Mouse (Mus musculus) G1E (cell line): ENCODE data around the gene Slc25a33. TPM values are rescaled to one million over a fixed set of nuclear protein-coding genes. Genes with fewer than 3 reads are reported as not detected.

ENCODE experiments used
- ATAC-seq: 2 replicates; pipeline ENCODE4 v1.8.0; 2016; ENCODE audit warnings: mild to moderate bottlenecking; ENCODE audit not compliant: insufficient number of reproducible peaks, poor library complexity, low FRiP score, severe bottlenecking; ENCODE audit errors: extremely low read depth
- DNase-seq: peaks from one replicate; pipeline ENCODE4 v3.0.0; 2012; ENCODE audit warnings: low spot score
- H3K27me3 ChIP-seq: 2 replicates; pipeline ENCODE4 v1.6.1; 2012; ENCODE audit warnings: mild to moderate bottlenecking, low read length, inconsistent platforms; ENCODE audit not compliant: insufficient read depth
- H3K36me3 ChIP-seq: replicated peaks from 2 replicates; pipeline ENCODE3; 2012; ENCODE audit warnings: mild to moderate bottlenecking, inconsistent platforms
- H3K4me1 ChIP-seq: 2 replicates; pipeline ENCODE4 v1.6.1; 2012; ENCODE audit warnings: low read depth, low read length, inconsistent platforms, mixed read lengths; ENCODE audit not compliant: insufficient read depth
- H3K4me3 ChIP-seq: 2 replicates; pipeline ENCODE4 v1.5.1; 2012; ENCODE audit warnings: low read depth, mild to moderate bottlenecking, inconsistent platforms, low read length, moderate library complexity, mixed read lengths
- H3K9me3 ChIP-seq: replicated peaks from 2 replicates; pipeline ENCODE4 v1.6.1; 2012; ENCODE audit warnings: inconsistent platforms
- CTCF ChIP-seq: IDR thresholded peaks from 2 replicates; pipeline ENCODE4 v1.5.1; 2012; ENCODE audit warnings: low read depth, low read length, inconsistent platforms, mixed read lengths
- GATA1 ChIP-seq: IDR thresholded peaks from 2 replicates; pipeline ENCODE4 v1.6.1; 2012; ENCODE audit warnings: borderline replicate concordance, low read length, inconsistent platforms, mixed read lengths
- GATA2 ChIP-seq: IDR thresholded peaks from 2 replicates; pipeline ENCODE4 v1.6.1; 2012; ENCODE audit warnings: low read depth, low read length, inconsistent platforms, borderline replicate concordance
- POLR2AphosphoS5 ChIP-seq: IDR thresholded peaks from 2 replicates; pipeline ENCODE4 v1.6.1; 2012; ENCODE audit warnings: low read depth, low read length, inconsistent platforms; ENCODE audit not compliant: insufficient replicate concordance
- TAL1 ChIP-seq: conservative IDR thresholded peaks from 2 replicates; pipeline ENCODE4 v1.6.1; 2012; ENCODE audit warnings: low read depth, low read length, inconsistent platforms, mixed read lengths
- polyA plus RNA-seq: library from polyadenylated mRNA; stranded (reverse); fragments of >175 nt; gene quantifications from 2 replicates; pipeline ENCODE4 v1.2.3, GENCODE M21; 2012
- total RNA-seq, 2 experiments: library from RNA; stranded (forward) in 1 of 2; stranded (reverse) in 1 of 2; fragments of 200-1000 nt in 1 of 2; fragments of >200 nt in 1 of 2; fragmentation: Nextera tagmentation in 1 of 2; gene quantifications; 2 replicates each; pipeline ENCODE4 v1.2.3; 2014 to 2017

Slc25a33 gene
- total and polyA plus RNA-seq, 3 experiments = 2.3 to 4.9 (median 3.7) TPM

DNA sequence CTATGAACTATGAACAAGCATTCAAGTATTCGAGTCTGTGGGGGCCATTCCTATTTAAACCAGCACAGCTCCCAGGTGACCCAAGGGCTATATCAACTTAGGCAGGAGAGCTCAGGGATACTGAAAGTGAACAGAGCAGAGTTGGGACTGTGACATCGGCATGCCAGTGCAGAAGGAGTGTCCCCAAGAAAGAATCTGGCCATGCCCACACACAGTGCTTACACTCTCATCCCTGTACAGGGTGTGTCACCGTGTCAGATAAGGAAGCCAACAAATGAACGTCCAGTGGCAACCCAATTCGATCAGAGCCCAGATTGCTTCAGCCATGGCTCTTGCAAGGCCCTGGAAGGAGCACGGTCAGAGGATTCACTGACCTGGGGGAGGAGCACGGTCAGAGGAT, 68.8 kb downstream of the Slc25a33 start:
- Histone ChIP-seq H3K9me3 (no peaks in the 10 kb centered on the region), H3K4me3 (no peak overlapping the region), H3K27me3 (no peaks in the 10 kb centered on the region), H3K4me1 (peaks cover 9% of the 10 kb centered on the region), H3K36me3 (no peaks in the 10 kb centered on the region)
- ATAC-seq = no peak
- no peak for DNase-seq
- TF ChIP-seq GATA2 (no peak), CTCF (no peak), TAL1 (no peak), GATA1 (no peak), POLR2AphosphoS5 (no peak)

DNA sequence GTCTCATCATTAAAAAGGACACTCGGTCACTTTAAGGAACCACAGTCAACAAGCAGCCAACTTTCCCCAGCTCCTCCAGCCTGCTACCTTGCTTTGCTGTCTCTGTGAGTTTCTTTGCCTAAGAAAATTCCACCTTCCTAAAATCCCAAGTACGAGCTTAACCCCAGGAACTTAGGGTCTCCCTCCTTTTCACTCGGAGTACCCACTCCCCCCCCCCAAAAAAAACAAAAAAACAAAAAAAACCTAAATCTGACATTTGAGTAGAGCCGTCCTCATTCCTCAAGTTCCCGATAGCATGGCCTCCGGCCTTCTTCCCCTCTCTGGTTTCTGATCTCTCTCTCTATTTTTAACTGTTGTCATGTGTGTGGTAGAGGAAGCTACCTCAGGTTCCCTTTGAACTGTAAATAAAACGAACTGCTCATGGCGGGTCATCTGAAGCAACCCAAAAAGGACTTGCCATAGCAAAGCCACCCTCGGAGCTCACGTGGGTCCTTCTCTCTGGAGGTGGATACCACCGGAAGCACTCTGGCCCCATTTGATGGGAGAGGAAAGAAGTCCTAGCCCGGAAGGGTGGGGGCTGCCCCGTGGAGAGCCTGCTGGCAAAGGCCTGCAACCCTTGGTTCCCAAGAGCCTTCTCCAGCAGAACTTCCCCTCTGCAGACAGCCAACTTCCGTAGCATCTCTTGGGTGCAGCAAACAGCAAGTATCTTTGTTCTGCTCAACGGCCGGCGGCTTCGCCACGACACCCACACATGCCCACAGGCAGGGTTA, 71.7 kb downstream of the Slc25a33 start, which contains the start of gene Pik3cd:
Pik3cd (minus strand) TSS at position 362 of the 770 bp plus-strand sequence.
- no peaks in the 10 kb centered on the region for H3K27me3 ChIP-seq
- no peak within 1 kb of the TSS for H3K4me3 ChIP-seq
- peaks cover 12% of the 10 kb centered on the region for H3K4me1 ChIP-seq
- TF ChIP-seq POLR2AphosphoS5 = no peak
- TF ChIP-seq TAL1 = no peak
- TF ChIP-seq GATA2 = no peak
- no peak for TF ChIP-seq GATA1
- no peak for TF ChIP-seq CTCF
- DNase-seq (no peak), ATAC-seq (no peak)
- no peaks in the 10 kb centered on the region for H3K36me3 ChIP-seq
- no peaks in the 10 kb centered on the region for H3K9me3 ChIP-seq

GRCm38 (mm10) chr4:149701426-149702209, 72.5 kb downstream of the Slc25a33 start:
- Histone ChIP-seq H3K4me3 (no peak overlapping the region), H3K27me3 (no peaks in the 10 kb centered on the region)

DNA sequence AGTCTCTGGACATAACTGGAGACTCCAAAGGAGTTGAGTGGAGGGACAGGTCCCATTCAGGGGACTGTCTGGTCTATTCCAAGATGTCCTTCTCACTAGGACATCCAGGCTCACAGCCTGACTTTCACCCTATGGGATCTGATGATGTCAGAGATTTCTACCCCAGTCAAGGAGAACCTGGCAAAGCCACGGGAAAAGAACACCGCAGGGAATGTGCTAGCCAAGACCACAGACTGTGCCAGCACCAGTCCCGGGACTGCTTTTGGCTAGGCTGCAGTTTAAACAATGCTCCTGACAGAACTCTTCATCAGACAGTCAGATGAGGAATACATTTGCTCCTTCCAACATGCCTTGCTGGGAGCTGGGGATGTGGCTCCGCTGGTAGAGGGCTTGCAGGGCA, 74.1 kb downstream of the Slc25a33 start:
- Histone ChIP-seq H3K36me3 (peaks cover 6% of the 10 kb centered on the region), H3K27me3 (no peaks in the 10 kb centered on the region), H3K9me3 (no peaks in the 10 kb centered on the region), H3K4me1 (peaks cover 20% of the 10 kb centered on the region), H3K4me3 (no peak overlapping the region)
- ATAC-seq = no peak
- no peak for DNase-seq
- TF ChIP-seq TAL1 = no peak
- no peak for TF ChIP-seq POLR2AphosphoS5
- no peak for TF ChIP-seq GATA1
- TF ChIP-seq CTCF = no peak

More at GRCm38 (mm10) chr4:149701426-149702209, 72.5 kb downstream of the Slc25a33 start:
- TF ChIP-seq POLR2AphosphoS5 (no peak), TAL1 (no peak), CTCF (no peak), GATA2 (no peak)
- ATAC-seq = no peak
- no peaks in the 10 kb centered on the region for H3K9me3 ChIP-seq
- no peak for DNase-seq
- no peaks in the 10 kb centered on the region for H3K36me3 ChIP-seq
- H3K4me1 ChIP-seq = peaks cover 16% of the 10 kb centered on the region

DNA sequence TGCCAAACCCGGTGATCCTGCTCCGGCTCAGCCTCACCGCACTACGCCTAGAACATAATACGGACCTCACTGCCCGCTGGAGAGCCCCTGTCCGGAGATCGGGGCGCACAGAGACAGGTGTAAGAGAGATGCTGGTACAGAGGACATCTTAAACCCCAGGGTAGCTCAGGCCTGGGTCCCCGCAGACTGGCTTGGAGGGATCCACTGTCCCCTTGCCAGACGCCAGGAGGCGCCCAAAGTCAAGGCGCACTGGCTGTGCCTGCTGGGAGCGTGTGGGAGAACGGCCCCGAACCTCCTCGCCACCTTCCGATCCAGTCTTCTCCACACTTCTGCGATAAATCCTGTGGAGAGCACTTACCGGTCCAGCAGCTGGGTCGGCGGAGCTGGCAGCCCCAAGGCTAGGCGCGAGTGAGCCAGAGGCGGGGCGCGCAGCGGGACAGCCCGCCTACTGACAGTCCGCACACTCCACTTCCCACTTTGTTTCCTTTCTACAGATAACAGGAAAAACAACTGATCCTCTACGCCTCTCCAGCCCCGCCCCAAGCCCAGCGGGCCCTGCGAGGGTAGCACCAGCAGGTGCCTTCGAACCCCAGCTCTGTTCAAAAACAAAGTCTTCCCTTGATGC, 75.8 kb downstream of the Slc25a33 start:
- peak overlapping the region; percentile 76 for H3K4me3 ChIP-seq
- H3K36me3 ChIP-seq = peaks cover 13% of the 10 kb centered on the region
- peak; percentile 61 for DNase-seq
- ATAC-seq = peak; percentile 51
- TF ChIP-seq GATA2 = no peak
- TF ChIP-seq TAL1 = no peak
- 0 out of 2 replicates have a peak, but pooled peaks have one; percentile 17 for TF ChIP-seq CTCF
- no peak for TF ChIP-seq POLR2AphosphoS5
- TF ChIP-seq GATA1 = no peak
- no peaks in the 10 kb centered on the region for H3K27me3 ChIP-seq
- H3K9me3 ChIP-seq = no peaks in the 10 kb centered on the region
- peaks cover 27% of the 10 kb centered on the region for H3K4me1 ChIP-seq

- peaks cover 17% of the 10 kb centered on the region for H3K36me3 ChIP-seq
- DNase-seq = no peak
- TF ChIP-seq GATA2 = no peak
- TF ChIP-seq POLR2AphosphoS5 = no peak
- TF ChIP-seq TAL1 = no peak
- no peak for TF ChIP-seq CTCF
- no peak for TF ChIP-seq GATA1
- no peak for ATAC-seq
- peaks cover 33% of the 10 kb centered on the region for H3K4me1 ChIP-seq
- H3K4me3 ChIP-seq = peak overlapping the region; percentile 76
- no peaks in the 10 kb centered on the region for H3K9me3 ChIP-seq
- H3K27me3 ChIP-seq = no peaks in the 10 kb centered on the region
Observed at GRCm38 (mm10) chr4:149697506-149698196, 76.4 kb downstream of the Slc25a33 start.
